Mouse (Mus musculus) cortical plate, adult 2 months (tissue): ENCODE data around the gene Asb18.

Experiments
- CTCF ChIP-seq: fragments of 200-500 bp; IDR thresholded peaks from 2 replicates; pipeline ENCODE4 v1.5.1; 2011; ENCODE audit warnings: mild to moderate bottlenecking, control low read depth, low read length; ENCODE audit not compliant: insufficient read depth; ENCODE audit errors: extremely low read depth
- POLR2A ChIP-seq: fragments of 200-500 bp; IDR thresholded peaks from 2 replicates; pipeline ENCODE4 v1.6.1; 2011; ENCODE audit warnings: mild to moderate bottlenecking, low read length, control low read depth; ENCODE audit not compliant: insufficient read depth; ENCODE audit errors: extremely low read depth

- no peak for TF ChIP-seq POLR2A
- no peak for TF ChIP-seq CTCF
Observed at GRCm38 (mm10) chr1:89921806-89922205, 92.7 kb downstream of the Asb18 start.
